Mouse (Mus musculus): ENCODE results near the gene Syngr2.

Gene Syngr2

DNA sequence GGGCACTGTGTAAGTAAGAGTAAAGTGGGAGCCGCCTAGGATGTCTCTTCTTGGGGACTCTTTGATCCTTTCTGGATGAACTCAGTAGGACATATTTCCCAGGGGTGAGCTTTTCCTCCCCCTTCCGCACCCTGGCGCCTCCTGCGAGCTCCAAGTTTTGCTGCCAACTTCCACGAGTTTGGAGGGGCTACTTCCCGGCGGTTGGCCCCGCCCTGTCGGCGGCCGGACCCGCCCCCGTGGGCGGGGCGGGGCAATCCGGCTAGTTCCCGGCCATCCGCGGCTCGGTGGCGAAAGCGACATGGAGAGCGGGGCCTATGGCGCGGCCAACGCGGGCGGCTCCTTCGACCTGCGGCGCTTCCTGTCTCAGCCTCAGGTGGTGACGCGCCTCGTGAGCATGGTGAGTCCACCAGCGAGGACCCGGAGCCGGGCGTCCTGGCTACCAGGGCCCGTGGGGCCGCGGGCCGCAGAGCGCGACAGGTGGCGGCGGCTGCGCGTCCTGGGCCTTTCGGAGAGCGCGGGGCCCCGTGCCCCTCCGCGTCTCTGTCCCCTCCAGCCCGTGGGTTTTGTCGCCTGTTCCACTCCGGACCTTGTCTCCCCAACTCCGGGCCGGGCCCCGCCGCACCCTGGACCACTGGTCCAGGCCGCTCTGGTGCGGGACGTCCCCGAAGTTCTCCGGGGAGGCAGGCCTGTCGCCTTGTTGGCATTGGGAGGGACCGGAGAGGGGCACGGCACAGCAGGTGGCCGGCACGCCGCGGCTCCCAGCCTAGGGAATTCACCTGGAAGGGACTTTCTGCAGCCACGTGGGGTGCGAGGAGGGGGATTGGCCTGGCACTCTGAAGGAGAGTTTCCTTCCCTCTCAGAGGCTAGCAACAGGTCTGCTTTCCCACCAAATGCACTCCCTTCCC, at the start of gene Syngr2, which contains the start of gene Gm20708:
Gene Syngr2, plus strand, starts transcription at position 262 of the 905 bp plus-strand sequence.
Gene Gm20708, plus strand, starts transcription at position 262 of the 905 bp plus-strand sequence.
- peak; percentile 82 to 91 for DNase-seq (ENCODE audit: low spot score in 2 of 2)

GRCm38 (mm10) chr11:117760374-117761119, 48.9 kb upstream of the Syngr2 start:
- DNase-seq (ENCODE audit: low spot score in 2 of 2) = no peak

DNA sequence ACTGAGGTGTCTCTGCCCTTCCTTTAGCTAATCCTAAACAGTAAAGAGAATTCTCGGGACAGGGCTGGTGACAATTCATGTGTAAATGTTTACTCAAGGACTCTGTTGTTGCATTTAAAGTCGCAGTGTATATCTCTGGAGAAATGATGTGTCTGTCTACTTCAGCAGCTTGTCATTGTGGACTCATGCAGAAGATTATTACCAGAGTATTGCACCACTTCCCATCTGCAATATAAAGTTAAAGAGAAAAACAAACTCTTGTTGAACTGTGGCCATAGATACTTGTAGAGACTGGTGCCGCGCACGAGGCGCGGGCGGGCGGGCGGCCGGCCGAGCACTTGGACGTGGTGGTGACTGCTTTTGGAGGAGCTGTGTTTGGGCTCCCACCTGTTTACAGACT, 47.7 kb upstream of the Syngr2 start:
- DNase-seq (ENCODE audit: low spot score in 2 of 2) = no peak

DNA sequence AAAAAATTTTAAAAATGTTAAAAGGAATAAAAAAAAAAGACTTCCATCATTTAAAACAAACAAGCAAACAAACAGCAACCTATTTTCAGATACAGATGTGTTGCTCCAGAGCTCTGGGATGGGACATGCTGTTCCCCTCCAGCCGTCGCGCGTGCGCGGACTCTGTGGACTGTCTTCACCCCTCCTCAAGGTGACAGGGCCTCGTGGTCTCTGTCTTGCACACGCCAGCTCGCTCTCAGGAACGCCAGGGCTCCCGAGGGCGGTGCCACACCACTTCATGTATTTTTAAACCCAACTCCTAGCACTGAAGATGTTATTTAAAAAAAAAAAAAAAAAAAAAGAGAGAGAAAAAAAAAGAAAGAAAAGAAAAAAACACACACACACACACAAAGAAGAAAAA, 47.2 kb upstream of the Syngr2 start:
- no peak for DNase-seq (ENCODE audit: low spot score in 2 of 2)

DNA sequence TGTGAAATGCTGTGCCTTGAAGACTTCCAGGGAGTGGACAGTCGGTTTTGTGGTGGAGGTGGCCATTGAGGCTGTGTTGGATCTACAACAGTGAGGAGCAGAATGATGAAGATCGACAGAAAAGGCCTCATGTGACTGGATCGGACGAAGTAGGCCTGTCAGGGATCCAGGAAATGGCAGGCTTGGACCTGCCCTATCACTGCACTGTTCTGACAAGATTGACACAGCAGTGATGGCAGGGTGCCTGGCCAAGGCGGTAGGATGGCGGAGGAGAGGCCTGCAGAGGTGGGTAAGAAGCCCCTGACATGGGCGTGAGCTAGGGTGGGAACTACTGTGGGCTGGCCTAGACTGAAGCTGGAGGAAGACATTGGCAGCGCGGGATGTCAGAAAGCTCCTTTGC, 45.1 kb upstream of the Syngr2 start:
- DNase-seq (ENCODE audit: low spot score in 2 of 2) = no peak

DNA sequence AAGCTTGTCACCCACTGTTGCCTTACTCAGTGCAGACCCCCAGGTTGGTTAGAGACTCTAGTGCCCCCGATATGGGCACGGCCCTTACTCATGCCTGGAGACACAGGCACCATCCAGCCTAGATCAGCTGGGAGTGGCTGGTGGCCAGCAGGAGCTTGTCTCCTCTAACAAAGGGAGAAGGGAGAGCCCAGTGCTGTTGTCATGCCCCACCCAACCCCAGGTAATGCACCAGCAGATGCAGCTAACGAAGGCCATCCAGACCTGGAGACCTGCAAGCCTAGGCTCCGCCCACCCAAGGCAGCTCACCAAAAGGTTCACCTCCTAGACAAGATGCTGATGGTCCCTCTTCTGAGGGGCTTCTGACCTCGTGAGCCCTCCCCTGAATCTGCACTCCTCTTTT, 44.1 kb upstream of the Syngr2 start:
- no peak for DNase-seq (ENCODE audit: low spot score in 2 of 2)

DNA sequence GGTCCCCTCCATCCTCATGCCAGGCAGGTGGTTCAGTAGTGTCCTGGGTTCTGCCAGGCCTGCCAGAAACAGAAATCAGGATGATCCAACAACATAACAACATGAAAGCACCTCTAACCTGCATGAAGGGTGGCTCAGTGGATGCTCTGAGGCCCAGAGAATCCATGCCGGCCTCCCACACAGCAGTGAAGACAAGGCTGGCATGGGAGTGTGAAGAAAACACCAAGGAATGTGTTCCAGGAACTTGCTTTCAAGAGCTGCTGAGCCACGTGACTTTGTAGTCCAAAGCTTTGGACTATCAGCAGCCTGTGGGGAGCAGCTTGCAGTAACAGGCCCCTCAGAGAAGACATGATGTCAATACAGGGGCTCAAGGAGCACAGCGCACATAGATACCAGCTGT, 43.2 kb upstream of the Syngr2 start:
- DNase-seq (ENCODE audit: low spot score in 2 of 2) = no peak

- DNase-seq (ENCODE audit: low spot score in 2 of 2) = no peak
These were observed 40.5 kb upstream of the Syngr2 start for GRCm38 (mm10) chr11:117768725-117769682.

GRCm38 (mm10) chr11:117769683-117770047, 39.8 kb upstream of the Syngr2 start:
- DNase-seq (ENCODE audit: low spot score in 2 of 2) = no peak

- no peak for DNase-seq (ENCODE audit: low spot score in 2 of 2)
These were observed 39.1 kb upstream of the Syngr2 start for GRCm38 (mm10) chr11:117770407-117770806.

- DNase-seq (ENCODE audit: low spot score in 2 of 2) = no peak
These were observed 37.1 kb upstream of the Syngr2 start for GRCm38 (mm10) chr11:117772352-117772751.

GRCm38 (mm10) chr11:117774925-117775324, 34.5 kb upstream of the Syngr2 start:
- DNase-seq (ENCODE audit: low spot score in 2 of 2) = no peak

- DNase-seq (ENCODE audit: low spot score in 2 of 2) = no peak
These were observed 33.9 kb upstream of the Syngr2 start for GRCm38 (mm10) chr11:117775540-117775939.

GRCm38 (mm10) chr11:117776085-117776792, 33.2 kb upstream of the Syngr2 start:
- DNase-seq (ENCODE audit: low spot score in 2 of 2) = no peak

DNA sequence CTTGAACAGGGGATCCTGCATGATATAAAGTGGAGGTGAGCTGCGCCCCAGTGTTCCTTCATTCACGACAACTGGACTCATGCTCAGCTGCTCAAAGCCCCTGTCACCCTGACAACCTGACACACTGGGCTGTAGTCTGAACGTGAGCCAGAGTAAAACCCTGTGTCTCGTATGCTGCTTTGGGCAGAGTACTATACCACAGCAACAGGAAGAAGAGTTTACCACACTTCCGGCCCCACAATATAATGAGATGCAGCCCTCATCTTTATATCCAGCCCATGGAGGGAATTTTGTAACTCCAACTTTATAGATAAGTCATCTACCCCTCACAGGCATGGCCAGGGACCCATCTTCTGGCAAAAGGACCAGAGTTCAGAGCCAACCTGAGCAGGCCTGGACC, 32.4 kb upstream of the Syngr2 start:
- DNase-seq (ENCODE audit: low spot score in 2 of 2) = no peak

- DNase-seq (ENCODE audit: low spot score in 2 of 2) = no peak
These were observed 31.4 kb upstream of the Syngr2 start for GRCm38 (mm10) chr11:117778031-117778430.

DNA sequence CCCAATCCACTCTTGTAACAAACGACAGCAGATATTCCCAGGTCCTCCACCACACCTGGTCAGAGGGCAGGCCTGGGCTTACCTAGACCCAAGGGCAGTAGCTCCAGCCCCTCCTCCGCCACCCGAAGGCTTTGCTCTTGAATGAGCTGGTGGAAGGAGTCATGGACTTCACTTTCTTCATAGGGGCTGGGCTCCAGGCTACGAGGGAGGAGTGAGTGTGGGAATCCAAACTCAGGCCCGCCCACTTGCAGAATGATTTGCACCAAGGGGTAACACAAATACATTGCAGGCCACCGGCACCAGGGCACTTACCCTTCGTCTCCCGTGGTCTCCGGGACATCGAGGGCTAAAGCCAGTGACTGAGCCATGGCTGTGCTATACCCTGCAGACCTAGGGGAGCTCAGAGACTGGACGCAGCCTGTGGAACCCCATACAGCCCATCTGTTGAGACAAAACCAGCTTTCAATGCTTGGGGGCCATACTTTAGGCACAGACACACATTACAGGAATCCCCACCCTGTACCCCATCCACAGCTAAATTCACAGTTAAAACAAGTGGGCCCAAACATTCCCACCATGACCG, 30.5 kb upstream of the Syngr2 start:
- peak; percentile 70 to 83 for DNase-seq (ENCODE audit: low spot score in 2 of 2)

DNA sequence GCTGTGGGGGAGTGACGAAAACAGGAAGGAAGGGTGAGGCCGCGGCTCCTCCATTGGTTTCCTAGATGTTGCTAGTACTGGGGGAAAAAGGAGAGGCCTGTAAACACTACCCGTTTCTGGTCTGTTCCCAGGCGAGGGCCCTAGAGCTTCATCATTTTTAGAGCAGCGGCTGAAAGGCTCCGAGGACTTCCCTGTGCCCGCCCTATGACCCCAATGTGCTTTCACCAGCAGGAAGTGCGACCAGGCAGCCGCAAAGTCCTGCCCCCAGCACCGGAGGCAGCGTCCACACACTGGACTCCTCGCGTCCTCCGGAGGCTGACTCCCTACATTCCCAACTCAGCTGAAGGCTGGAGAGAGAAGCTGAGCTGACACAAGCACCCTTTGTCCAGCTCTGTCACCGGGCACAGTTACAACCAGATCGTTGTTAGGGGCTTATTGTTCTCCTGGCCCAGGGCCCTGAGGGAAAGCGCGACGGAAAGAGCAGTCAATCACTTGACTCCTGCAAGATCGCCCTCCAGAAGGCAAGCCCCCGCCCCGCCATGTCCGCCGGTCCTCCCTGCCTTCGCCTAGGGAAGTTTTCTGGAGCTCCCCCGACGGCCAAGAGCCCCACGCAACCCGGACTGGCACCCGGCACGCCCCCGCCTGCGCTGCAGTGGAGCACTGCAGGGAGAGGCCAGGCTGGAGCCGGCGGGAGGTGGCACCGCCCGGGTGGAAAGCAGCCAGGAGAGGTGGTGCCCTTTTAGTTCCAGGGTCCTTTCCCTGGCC, 29.9 kb upstream of the Syngr2 start:
- peak; percentile 79 to 88 for DNase-seq (ENCODE audit: low spot score in 2 of 2)

DNA sequence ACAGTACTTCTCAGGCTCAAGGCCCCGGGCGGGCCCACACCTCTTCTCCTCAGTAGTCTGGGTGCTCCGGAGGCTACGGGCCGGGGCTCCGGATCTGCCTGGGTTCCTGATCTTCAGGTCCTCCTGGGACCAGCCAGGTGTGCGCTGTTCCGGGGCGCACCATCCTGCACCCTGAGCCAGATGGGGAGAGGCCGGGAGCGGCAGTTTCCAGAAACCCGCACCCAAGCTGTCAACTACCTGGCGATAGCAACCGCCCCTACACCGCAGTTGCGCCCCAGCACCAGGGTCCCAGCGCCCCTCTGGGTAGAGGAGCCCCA, 29.3 kb upstream of the Syngr2 start:
- DNase-seq (ENCODE audit: low spot score in 2 of 2) = no peak

DNA sequence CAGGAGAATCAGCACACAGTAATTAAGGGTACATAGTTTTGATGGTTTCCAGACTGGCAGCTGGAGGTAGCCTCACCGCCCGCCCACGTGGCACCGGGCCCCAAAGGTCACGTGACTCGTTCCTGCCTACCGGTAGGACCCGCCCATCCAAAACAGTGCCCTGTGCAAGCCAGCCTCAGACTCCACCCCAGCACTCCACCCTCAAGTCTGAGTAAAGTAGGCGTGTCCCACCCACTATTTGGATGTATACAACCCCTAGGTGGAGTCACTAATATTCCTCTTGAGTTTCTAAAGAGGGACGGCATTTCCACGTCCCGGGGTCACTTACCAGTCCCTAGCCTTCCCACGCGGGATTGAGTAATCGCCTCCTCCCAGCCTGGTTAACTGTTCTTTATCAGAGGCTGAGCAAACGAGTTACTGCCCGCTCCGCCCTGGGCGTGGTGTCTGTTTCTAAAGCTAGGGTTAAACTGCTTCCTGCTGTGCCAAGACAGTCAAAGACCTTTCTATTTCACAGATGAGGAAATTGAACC, 28.8 kb upstream of the Syngr2 start:
- DNase-seq (ENCODE audit: low spot score in 2 of 2) = peak; percentile 95
